Mouse (Mus musculus) heart, embryonic 12.5 days (tissue): Measurements from ENCODE around the gene Tmem270. TPM values are rescaled to one million over a fixed set of nuclear protein-coding genes. Genes with fewer than 3 reads are reported as not detected.
A peak's percentile ranks its signal among the peaks of the same experiment; 100 is the strongest.

Experiments used
- ATAC-seq: fragments of 200-750 bp; cut with Nextera tagmentation; 2 replicates; pipeline ENCODE4 v1.8.0; 2017; ENCODE audit warnings: moderate TSS enrichment, moderate library complexity; ENCODE audit not compliant: insufficient number of reproducible peaks, low FRiP score
- H3K27ac ChIP-seq: fragments of 300-500 bp; sonication (generic); 2 replicates; pipeline ENCODE4 v1.5.1; 2016; ENCODE audit warnings: mild to moderate bottlenecking, moderate library complexity; ENCODE audit not compliant: poor library complexity, severe bottlenecking
- H3K27me3 ChIP-seq: fragments of 300-500 bp; sonication (generic); replicated peaks from 2 replicates; pipeline ENCODE4 v1.6.1; 2016; ENCODE audit warnings: mild to moderate bottlenecking, moderate library complexity
- H3K36me3 ChIP-seq: fragments of 300-500 bp; sonication (generic); 2 replicates; pipeline ENCODE4 v1.6.1; 2016; ENCODE audit warnings: mild to moderate bottlenecking, moderate library complexity
- H3K4me1 ChIP-seq: fragments of 300-500 bp; sonication (generic); replicated peaks from 2 replicates; pipeline ENCODE4 v1.6.1; 2016; ENCODE audit warnings: mild to moderate bottlenecking
- H3K4me2 ChIP-seq: fragments of 300-500 bp; sonication (generic); 2 replicates; pipeline ENCODE4 v1.6.1; 2016; ENCODE audit warnings: mild to moderate bottlenecking, moderate library complexity
- H3K4me3 ChIP-seq: fragments of 300-500 bp; sonication (generic); 2 replicates; pipeline ENCODE4 v1.5.1; 2016; ENCODE audit warnings: mild to moderate bottlenecking
- H3K9ac ChIP-seq: fragments of 300-500 bp; sonication (generic); 2 replicates; pipeline ENCODE4 v1.6.1; 2016; ENCODE audit warnings: mild to moderate bottlenecking, moderate library complexity
- H3K9me3 ChIP-seq: fragments of 300-500 bp; sonication (generic); replicated peaks from 2 replicates; pipeline ENCODE4 v1.6.1; 2016; ENCODE audit warnings: mild to moderate bottlenecking, moderate library complexity
- WGBS: fragments of 180-500 bp; shearing (Covaris S2); methylation state at CpG from one replicate; pipeline ENCODE4 v1.1.7; 2016; 5-methylcytosine and 5-hydroxymethylcytosine counted together
- polyA plus RNA-seq: library from polyadenylated mRNA; unstranded; fragments of >200 nt; fragmentation: Nextera tagmentation; extraction: Ambion mirVana; gene quantifications from 2 replicates; pipeline ENCODE4 v1.2.1, GENCODE M21; 2016

Gene Tmem270
- polyA plus RNA-seq, 1 experiment from 2014 or later: not detected

- Histone ChIP-seq H3K36me3 (no peaks in the 10 kb centered on the region), H3K4me2 (no peak overlapping the region), H3K9ac (no peak overlapping the region), H3K9me3 (no peaks in the 10 kb centered on the region), H3K27me3 (no peaks in the 10 kb centered on the region; the same call in 1 of the 2 replicates), H3K4me1 (0 out of 2 replicates have a peak, but pooled peaks cover 2% of the 10 kb centered on the region), H3K27ac (no peak overlapping the region), H3K4me3 (no peak overlapping the region)
- WGBS: 83% methylated on average over 2 of the region's 2 CpGs
- ATAC-seq: no peak
Observed at GRCm38 (mm10) chr5:134911901-134912300, 5.4 kb upstream of the Tmem270 start.

- no peak overlapping the region for H3K4me3 ChIP-seq
- H3K4me2 ChIP-seq: no peak overlapping the region
- WGBS: under 1% methylated on average over 13 of the region's 13 CpGs
- H3K36me3 ChIP-seq: no peaks in the 10 kb centered on the region
- H3K27ac ChIP-seq: no peak overlapping the region
- 0 out of 2 replicates have a peak, but pooled peaks cover 2% of the 10 kb centered on the region for H3K4me1 ChIP-seq
- no peaks in the 10 kb centered on the region for H3K9me3 ChIP-seq
- H3K9ac ChIP-seq: no peak overlapping the region
- peak; percentile 52 for ATAC-seq
- no peaks in the 10 kb centered on the region for H3K27me3 ChIP-seq
Observed at GRCm38 (mm10) chr5:134907135-134907534, 602 bp upstream of the Tmem270 start.

GRCm38 (mm10) chr5:134901644-134902027, 4.9 kb downstream of the Tmem270 start:
- Histone ChIP-seq H3K9ac (no peak overlapping the region), H3K4me2 (no peak overlapping the region), H3K9me3 (no peaks in the 10 kb centered on the region), H3K4me3 (no peak overlapping the region), H3K4me1 (0 out of 2 replicates have a peak, but pooled peaks cover 5% of the 10 kb centered on the region), H3K27ac (no peak overlapping the region), H3K27me3 (no peaks in the 10 kb centered on the region), H3K36me3 (no peaks in the 10 kb centered on the region)
- 71% methylated on average over 8 of the region's 8 CpGs for WGBS
- no peak for ATAC-seq

- no peak for ATAC-seq
- Histone ChIP-seq H3K9ac (no peak overlapping the region), H3K4me1 (0 out of 2 replicates have a peak, but pooled peaks cover 5% of the 10 kb centered on the region), H3K27ac (no peak overlapping the region), H3K4me2 (no peak overlapping the region), H3K27me3 (no peaks in the 10 kb centered on the region), H3K36me3 (no peaks in the 10 kb centered on the region), H3K4me3 (no peak overlapping the region), H3K9me3 (no peaks in the 10 kb centered on the region)
- WGBS: 36% methylated on average over 12 of the region's 12 CpGs
Observed at GRCm38 (mm10) chr5:134901012-134901643, 5.4 kb downstream of the Tmem270 start.

GRCm38 (mm10) chr5:134897596-134897995, 8.9 kb downstream of the Tmem270 start:
- Histone ChIP-seq H3K9me3 (no peaks in the 10 kb centered on the region), H3K4me3 (no peak overlapping the region), H3K4me1 (0 out of 2 replicates have a peak, but pooled peaks cover 5% of the 10 kb centered on the region), H3K4me2 (no peak overlapping the region), H3K27me3 (no peaks in the 10 kb centered on the region), H3K9ac (no peak overlapping the region), H3K27ac (no peak overlapping the region), H3K36me3 (no peaks in the 10 kb centered on the region)
- 73% methylated on average over 17 of the region's 17 CpGs for WGBS
- ATAC-seq: no peak

- Histone ChIP-seq H3K9me3 (no peaks in the 10 kb centered on the region), H3K27me3 (no peaks in the 10 kb centered on the region), H3K27ac (no peak overlapping the region), H3K36me3 (no peaks in the 10 kb centered on the region), H3K9ac (no peak overlapping the region), H3K4me3 (no peak overlapping the region), H3K4me2 (no peak overlapping the region), H3K4me1 (0 out of 2 replicates have a peak, but pooled peaks cover 5% of the 10 kb centered on the region)
- no peak for ATAC-seq
- WGBS: 82% methylated on average over 8 of the region's 8 CpGs
Observed at GRCm38 (mm10) chr5:134896965-134897364, 9.6 kb downstream of the Tmem270 start.

GRCm38 (mm10) chr5:134895291-134895690, 11.2 kb downstream of the Tmem270 start:
- H3K27me3 ChIP-seq: no peaks in the 10 kb centered on the region
- H3K9me3 ChIP-seq: no peaks in the 10 kb centered on the region
- H3K4me1 ChIP-seq: 0 out of 2 replicates have a peak, but pooled peaks cover 6% of the 10 kb centered on the region
- no peak for ATAC-seq
- no peak overlapping the region for H3K4me2 ChIP-seq
- no peaks in the 10 kb centered on the region for H3K36me3 ChIP-seq
- no peak overlapping the region for H3K4me3 ChIP-seq
- WGBS: 55% methylated on average over 8 of the region's 8 CpGs
- no peak overlapping the region for H3K9ac ChIP-seq
- no peak overlapping the region for H3K27ac ChIP-seq

GRCm38 (mm10) chr5:134892717-134893116, 13.8 kb downstream of the Tmem270 start:
- Histone ChIP-seq H3K27me3 (no peaks in the 10 kb centered on the region), H3K9ac (no peak overlapping the region), H3K4me1 (0 out of 2 replicates have a peak, but pooled peaks cover 11% of the 10 kb centered on the region), H3K4me3 (no peak overlapping the region), H3K27ac (no peak overlapping the region), H3K36me3 (no peaks in the 10 kb centered on the region), H3K4me2 (no peak overlapping the region), H3K9me3 (no peaks in the 10 kb centered on the region)
- no peak for ATAC-seq
- WGBS: 77% methylated on average over 5 of the region's 5 CpGs

- Histone ChIP-seq H3K9me3 (no peaks in the 10 kb centered on the region), H3K36me3 (no peaks in the 10 kb centered on the region), H3K27me3 (no peaks in the 10 kb centered on the region), H3K4me2 (no peak overlapping the region), H3K4me1 (0 out of 2 replicates have a peak, but pooled peaks cover 11% of the 10 kb centered on the region), H3K27ac (no peak overlapping the region), H3K4me3 (no peak overlapping the region), H3K9ac (no peak overlapping the region)
- WGBS: 52% methylated on average over 8 of the region's 8 CpGs
- ATAC-seq: 0 out of 2 replicates have a peak, but pooled peaks have one; percentile 49
Observed at GRCm38 (mm10) chr5:134891552-134891951, 15.0 kb downstream of the Tmem270 start.

- no peak for ATAC-seq
- Histone ChIP-seq H3K9me3 (no peaks in the 10 kb centered on the region), H3K9ac (no peak overlapping the region), H3K27me3 (no peaks in the 10 kb centered on the region), H3K27ac (no peak overlapping the region), H3K36me3 (no peaks in the 10 kb centered on the region), H3K4me2 (no peak overlapping the region), H3K4me1 (0 out of 2 replicates have a peak, but pooled peaks cover 11% of the 10 kb centered on the region), H3K4me3 (no peak overlapping the region)
- WGBS: 65% methylated on average over 6 of the region's 6 CpGs
Observed at GRCm38 (mm10) chr5:134890601-134891054, 15.9 kb downstream of the Tmem270 start.

- 77% methylated on average over 7 of the region's 7 CpGs for WGBS
- H3K9me3 ChIP-seq: no peaks in the 10 kb centered on the region
- H3K9ac ChIP-seq: no peak overlapping the region
- no peak overlapping the region for H3K4me3 ChIP-seq
- 0 out of 2 replicates have a peak, but pooled peaks cover 11% of the 10 kb centered on the region for H3K4me1 ChIP-seq
- H3K36me3 ChIP-seq: no peaks in the 10 kb centered on the region
- no peak for ATAC-seq
- H3K4me2 ChIP-seq: no peak overlapping the region
- H3K27ac ChIP-seq: 0 out of 2 replicates have a peak overlapping the region, but pooled peaks have one; percentile 1
- no peaks in the 10 kb centered on the region for H3K27me3 ChIP-seq
Observed at GRCm38 (mm10) chr5:134888505-134888904, 18.0 kb downstream of the Tmem270 start.
